Mouse (Mus musculus): ENCODE data around the gene Prtg.

DNA sequence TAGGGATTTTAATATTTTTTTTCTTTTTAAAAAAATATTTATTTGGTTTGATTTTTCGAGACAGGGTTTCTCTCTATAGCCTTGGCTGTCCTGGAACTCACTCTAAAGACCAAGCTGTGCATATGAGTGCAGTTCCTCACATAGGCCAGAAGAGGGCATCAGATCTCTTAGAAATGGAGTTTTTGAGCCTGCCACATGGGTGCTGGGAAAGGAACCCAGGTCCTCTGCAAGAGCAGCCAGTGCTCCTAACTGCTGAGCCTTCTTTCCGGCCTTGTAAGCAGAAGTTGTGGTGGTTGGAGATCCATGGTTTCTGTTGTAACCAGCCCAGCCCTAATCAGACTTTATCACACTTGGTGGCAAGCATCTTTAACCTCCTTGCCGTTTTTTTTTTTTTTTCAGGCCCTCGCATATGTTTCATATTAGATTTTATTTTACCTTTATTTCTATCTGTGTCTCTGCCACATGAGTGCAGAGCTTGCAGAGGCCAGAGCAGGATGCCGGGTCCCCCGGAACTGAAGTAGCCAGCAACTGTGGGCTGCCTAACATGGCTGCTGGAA lies 88.2 kb downstream of the Prtg start:
- peak; percentile 42 to 64 (median 54) for TF ChIP-seq CTCF (IDR thresholded peaks at IDR 0.05 in 2 of 3, conservative IDR thresholded peaks at IDR 0.05 in 1 of 3; ENCODE audit: control insufficient read depth in 1 of 3, insufficient read depth in 1 of 3, low read depth in 2 of 3, low read length in 3 of 3, poor library complexity in 1 of 3, severe bottlenecking in 1 of 3)
- TF ChIP-seq GATA1 (IDR thresholded peaks at IDR 0.05; ENCODE audit: low read depth, low read length) = peak; percentile 53; the same call in 1 of the 2 replicates
- TF ChIP-seq USF1 (IDR thresholded peaks at IDR 0.05; ENCODE audit: low read depth, low read length) = no peak
- TF ChIP-seq ZKSCAN1 (IDR thresholded peaks at IDR 0.05; ENCODE audit: low read depth, low read length) = no peak
- no peak for TF ChIP-seq NRF1 (IDR thresholded peaks at IDR 0.05; ENCODE audit: insufficient read depth, low read depth, low read length, poor library complexity, severe bottlenecking)
- TF ChIP-seq E2F4 (IDR thresholded peaks at IDR 0.05; ENCODE audit: borderline replicate concordance, low read depth, low read length) = no peak
- TF ChIP-seq NELFE (IDR thresholded peaks at IDR 0.05; ENCODE audit: low read depth, low read length) = no peak
- TF ChIP-seq CHD1 (IDR thresholded peaks at IDR 0.05; ENCODE audit: low read depth, low read length) = no peak
- no peak for TF ChIP-seq POLR2A (IDR thresholded peaks at IDR 0.05; ENCODE audit: control insufficient read depth in 1 of 2, insufficient read depth in 1 of 2, low read depth in 1 of 2, low read length in 2 of 2, poor library complexity in 1 of 2)
- TF ChIP-seq MEF2A (IDR thresholded peaks at IDR 0.05; ENCODE audit: extremely low read depth, insufficient replicate concordance, low read depth, low read length, poor library complexity, severe bottlenecking) = no peak
- peak; percentile 14 to 73; a peak in 2 of 4 replicates for TF ChIP-seq EP300 (IDR thresholded peaks at IDR 0.05; ENCODE audit: low read depth in 1 of 2, low read length in 2 of 2)

Data from MEL (cell line).